Mouse (Mus musculus) G1E (cell line): ENCODE measurements around the gene Angel2.

ENCODE experiments used
- CTCF ChIP-seq: IDR thresholded peaks from 2 replicates; pipeline ENCODE4 v1.5.1; 2012; ENCODE audit warnings: low read depth, low read length, inconsistent platforms, mixed read lengths
- GATA1 ChIP-seq: IDR thresholded peaks from 2 replicates; pipeline ENCODE4 v1.6.1; 2012; ENCODE audit warnings: borderline replicate concordance, low read length, inconsistent platforms, mixed read lengths
- TAL1 ChIP-seq: conservative IDR thresholded peaks from 2 replicates; pipeline ENCODE4 v1.6.1; 2012; ENCODE audit warnings: low read depth, low read length, inconsistent platforms, mixed read lengths

DNA sequence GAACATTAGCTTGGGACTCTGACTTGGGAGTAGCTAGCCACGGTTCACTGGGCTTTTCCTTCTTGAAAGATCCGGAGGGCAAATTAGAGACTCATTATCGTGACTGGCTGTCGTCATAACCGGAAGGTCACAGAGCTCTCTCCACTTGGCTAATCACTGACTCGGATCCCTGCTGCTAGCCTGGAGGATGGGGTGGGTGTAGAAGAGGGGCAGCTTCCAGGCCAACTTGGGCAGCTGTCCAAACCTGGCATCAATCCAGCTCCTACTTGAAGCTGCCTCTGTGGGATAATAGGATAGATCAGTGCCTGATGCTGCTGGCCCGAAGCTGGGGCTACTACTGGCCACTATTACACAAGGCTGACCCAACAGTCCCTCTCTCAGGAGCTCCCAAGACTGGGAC is 70.6 kb downstream of the Angel2 start:
- TF ChIP-seq CTCF (no peak), GATA1 (no peak), TAL1 (no peak)
